Mouse (Mus musculus) gastrocnemius, postnatal 10 days (tissue): ENCODE measurements around the gene Wars2. TPM values are rescaled to one million over a fixed set of nuclear protein-coding genes. Genes with fewer than 3 reads are reported as not detected.

Experiments
- DNase-seq: peaks from one replicate; pipeline ENCODE4 v3.0.0; 2021; ENCODE audit warnings: mixed read lengths
- total RNA-seq, 2 experiments: library from RNA; stranded (reverse); gene quantifications; 2 replicates each; pipeline ENCODE4 v1.2.3; 2021

The Wars2 gene
- total RNA-seq, 2 experiments from 2014 or later, result 5.1 to 7.2 TPM

DNA sequence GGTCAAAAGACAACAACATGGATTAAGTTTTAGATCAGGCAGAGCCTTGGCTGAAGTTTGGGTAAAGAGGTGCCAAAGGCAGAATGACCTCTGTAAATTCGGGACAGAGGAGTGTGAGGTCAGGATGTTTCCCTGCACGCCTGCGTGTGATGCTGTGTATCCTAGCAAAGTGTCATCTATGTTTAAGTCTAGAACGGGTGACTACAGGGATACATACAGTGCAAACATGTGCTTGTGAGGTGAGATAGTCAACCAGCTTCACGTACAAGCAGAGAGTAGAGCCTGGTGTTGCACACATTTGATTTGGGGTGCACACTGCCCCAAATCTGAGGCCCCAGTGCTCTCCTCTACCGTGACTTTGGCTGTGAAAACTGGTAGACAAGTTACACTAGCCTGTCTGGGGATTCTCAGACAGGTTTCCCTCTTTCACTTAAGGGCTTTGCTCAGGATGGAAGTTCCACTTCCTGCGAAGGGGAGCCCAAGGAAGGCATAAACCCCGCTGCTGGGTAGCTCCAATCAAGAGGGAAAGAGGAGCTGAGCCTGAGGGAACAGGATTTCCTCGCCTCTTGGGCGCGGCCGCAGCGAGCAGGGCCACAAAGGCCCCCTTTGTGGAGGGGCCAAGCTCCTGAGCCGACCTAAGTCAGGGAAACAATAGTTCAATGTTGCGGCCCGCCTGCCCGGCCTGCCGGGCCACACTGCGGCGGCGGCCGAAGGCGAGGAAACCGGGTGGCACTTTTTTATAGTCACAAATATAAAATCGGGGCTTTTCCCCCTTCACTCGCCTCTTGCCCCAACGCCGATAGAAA lies 107.3 kb downstream of the Wars2 start:
- no peak for DNase-seq

DNA sequence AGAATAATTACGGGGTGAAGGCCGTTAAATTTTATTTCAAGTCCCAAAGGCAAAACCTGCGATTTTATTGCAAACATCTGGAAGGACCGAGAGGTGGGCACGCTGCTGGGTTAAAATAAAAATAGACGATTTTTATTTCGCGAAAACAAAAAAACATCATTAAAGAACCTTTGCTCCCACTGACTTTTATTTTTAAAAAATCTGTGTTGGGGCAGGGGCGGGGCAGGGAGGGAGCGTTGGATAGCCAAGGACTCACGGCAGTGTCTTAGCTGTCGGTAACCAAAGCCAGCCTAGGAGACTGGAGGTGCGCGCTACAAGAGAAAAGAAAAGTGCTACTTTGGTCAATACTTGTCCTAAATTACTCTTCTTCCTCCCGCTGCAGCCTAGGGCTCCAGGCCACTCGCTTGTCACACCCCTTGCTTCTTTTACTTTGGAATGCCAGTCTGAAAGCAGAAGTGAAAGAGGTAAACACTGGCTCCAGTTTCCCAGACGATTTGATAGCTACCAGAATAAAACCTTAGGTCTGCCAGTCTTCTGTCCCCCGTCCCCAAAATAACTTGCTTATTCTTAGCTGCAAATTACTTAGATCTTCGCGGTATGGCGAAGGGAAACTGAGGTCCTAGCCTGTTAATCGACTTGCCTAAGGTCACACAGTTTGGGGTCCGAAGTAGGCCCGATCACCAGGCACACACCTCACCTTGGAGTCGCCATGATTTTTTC lies 108.1 kb downstream of the Wars2 start:
- DNase-seq, result no peak

DNA sequence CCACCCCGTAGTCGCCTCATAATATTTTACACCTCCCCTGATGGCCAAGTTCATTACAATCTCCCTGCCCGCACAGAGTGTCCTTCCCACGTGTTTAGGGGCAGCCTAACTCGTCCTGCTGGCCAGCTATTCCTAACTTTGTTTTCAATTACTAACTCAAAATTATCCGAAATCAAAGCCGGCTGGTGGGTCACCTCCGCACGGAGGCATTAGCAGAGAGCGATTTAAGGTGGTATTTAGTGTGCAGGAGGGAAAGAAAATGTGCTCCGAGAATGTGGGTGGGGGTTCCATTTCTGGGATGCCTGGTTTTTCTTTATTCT lies 108.6 kb downstream of the Wars2 start:
- DNase-seq, result no peak

DNA sequence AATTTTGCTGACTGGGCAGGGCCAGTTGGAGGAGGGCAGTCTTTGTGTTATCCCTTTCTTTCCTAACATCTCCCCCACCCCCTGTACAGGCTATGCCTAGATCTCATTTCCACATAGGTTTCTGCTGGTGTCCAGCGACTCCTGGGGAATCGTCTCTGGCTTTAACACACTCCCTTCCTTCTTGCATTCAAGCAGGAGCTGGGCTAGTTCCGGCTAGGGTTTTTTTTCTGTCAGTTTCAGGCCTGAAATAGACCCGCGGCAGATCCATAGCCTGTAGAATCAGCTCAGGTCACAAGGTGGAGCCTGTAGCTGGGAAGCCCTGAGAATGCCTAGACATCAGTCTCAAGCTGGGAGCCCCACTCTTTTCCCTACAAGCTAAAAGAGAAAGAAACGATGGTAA lies 109.0 kb downstream of the Wars2 start:
- DNase-seq, result no peak

DNA sequence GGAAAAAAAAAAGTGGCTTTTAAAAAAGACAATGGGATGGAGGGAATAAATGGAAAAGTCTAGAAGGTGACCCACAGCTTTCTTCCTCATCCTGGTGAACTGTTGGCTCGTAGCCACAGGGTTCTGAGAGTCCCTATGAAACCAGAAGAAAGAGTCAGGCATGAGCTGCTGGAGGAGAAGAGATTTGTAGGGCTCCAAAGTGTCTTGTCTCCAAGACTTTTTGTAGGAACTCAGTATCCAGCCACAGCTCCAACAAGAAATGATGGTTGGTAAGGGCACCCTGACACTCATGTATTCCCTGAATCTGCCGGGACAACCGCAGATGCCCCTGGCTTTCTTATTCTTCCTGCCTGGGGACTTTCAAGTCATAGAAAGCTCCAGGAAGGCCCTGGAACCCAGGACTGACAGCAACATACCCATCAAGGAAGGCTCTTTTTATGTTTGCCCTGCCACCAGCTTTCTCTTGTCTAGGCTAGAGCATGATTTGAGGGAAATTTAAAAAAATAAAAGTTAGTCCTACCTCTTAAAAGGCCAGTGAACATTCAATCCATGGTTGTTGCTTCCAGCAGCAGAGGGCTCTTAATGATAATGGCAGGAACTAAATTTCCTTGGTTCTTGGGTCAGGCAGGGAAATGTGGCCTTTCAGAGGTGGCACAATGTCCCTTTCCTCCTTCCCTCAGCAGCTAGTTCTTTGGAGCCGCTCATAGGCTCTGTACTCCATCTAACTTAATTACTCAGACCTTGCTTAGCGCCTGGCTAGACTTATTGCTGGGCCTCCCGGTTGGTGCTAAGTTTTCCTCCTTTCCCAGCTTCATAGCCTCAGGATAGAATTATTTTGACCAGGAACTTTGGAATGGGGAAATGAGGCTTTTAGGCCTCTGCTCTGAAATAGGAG lies 110.7 kb downstream of the Wars2 start:
- DNase-seq, result no peak

DNA sequence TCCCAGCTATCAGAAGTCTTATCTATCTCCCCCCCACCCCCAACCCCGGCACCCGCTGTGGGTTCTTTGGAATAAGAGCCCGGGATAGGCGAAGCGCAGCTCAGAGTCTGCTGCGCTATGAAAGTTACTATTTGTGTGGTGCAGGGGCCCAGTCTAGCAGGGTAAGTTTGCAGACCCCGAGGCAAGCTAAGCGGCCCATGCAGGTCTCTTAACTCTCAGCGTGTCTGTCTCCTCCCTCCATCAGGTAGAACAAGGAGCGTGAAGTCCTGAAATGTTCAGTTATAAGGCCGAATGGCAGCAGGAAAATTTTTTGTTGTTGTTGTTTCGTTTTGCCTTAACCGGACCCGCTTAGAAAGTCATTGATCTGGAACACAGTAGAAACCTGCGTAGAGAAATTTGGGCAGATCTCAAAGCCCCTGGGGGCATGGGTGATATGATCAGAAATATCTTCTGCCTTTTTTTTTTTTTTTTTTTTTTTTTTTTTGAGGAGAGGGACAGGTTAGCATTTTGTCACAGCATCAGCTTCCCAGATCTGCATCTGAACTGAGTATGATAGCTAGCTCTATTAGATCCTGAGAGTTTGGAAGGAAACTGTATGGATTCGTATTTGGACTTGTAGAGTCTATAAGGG lies 111.7 kb downstream of the Wars2 start:
- no peak for DNase-seq

DNA sequence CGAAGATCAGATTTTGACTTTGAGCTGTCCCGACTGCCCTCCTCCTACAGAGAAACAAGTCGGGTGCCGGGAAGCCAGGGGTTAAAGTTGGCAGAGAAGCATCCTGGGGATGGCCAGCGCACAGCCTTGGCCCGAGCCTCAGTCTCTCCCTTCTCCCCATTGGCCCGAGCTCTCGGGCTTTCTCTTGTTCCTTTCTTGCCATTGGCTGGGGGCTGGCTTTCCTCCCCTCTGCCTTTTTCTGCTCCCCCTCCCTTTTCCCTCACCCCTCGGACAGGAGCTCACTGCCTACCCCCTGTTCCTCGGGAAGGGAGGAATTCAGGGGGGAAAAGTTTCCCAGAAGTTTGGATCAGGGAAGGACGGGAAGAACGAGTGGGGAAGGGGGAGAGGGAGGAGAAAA lies 112.2 kb downstream of the Wars2 start:
- DNase-seq, result peak; percentile 68

DNA sequence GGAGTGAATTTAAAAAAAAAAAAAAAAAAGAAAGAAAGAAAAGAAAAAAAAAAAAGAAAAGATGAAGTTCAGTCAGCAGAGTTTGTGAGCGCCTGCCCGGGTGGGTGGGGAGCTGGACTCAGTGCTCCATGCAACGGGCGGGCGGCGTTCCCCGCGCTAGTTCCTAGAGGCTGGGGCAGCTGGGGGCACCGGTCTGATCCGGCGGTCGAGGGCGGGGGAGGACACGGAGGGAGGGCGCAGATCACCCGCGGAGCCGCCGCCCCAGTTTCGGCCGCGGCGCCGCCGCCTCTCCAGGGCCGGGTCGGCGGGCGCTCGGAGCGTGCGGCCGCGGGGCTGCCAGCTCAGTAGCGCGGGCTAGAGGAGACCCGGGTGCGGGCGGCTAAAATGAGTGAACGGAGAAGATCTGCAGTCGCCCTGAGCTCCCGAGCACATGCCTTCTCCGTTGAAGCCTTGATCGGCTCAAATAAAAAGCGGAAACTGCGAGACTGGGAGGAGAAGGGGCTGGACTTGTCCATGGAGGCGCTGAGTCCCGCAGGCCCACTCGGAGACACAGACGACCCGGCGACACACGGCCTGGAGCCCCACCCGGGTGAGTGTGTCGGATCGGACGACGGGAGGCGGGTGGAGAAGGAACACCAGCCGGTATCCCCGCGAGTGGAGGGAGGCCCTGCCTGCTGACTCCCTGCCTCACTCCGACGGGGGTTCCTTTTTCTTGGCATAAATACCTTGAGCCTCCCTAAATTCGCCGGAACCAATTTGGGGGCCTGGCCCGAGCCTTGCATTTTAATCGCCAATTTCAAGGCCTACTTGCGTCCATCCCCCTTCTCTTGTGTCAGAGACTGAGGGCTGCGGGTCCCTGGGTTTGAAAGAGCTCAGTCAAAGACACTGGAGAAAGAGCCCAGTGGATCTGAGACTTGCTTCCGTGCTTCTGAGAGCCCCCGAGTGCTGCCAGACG lies 112.9 kb downstream of the Wars2 start:
- peak; percentile 82 for DNase-seq

DNA sequence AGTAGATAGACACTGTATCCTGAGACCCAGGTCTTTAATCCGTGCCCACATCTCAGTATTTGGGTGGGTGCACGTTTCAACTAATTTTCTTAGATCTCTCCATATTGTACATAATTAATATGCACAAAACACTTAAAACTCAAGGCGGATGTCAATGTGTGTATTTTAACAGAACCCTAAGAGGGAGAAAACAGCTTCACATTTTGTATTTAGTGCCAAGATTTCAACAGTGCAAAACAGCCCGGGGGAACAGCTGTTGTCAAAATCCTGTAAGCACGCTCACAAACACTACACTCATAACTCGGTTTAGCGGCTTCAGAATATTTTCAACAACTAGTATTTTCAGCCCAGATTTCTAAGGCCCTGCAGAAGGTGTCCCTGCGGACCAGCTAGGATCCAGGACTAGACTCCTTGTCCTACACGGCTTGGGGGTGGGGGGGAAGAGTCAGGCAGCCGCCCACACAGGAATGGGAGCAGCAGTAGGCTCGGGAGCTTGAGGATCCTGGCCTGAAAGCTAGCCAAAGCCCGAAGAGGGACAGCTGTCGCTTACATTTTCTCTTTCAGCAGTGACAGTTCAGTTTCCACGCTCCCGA lies 113.8 kb downstream of the Wars2 start:
- DNase-seq, result peak; percentile 55

DNA sequence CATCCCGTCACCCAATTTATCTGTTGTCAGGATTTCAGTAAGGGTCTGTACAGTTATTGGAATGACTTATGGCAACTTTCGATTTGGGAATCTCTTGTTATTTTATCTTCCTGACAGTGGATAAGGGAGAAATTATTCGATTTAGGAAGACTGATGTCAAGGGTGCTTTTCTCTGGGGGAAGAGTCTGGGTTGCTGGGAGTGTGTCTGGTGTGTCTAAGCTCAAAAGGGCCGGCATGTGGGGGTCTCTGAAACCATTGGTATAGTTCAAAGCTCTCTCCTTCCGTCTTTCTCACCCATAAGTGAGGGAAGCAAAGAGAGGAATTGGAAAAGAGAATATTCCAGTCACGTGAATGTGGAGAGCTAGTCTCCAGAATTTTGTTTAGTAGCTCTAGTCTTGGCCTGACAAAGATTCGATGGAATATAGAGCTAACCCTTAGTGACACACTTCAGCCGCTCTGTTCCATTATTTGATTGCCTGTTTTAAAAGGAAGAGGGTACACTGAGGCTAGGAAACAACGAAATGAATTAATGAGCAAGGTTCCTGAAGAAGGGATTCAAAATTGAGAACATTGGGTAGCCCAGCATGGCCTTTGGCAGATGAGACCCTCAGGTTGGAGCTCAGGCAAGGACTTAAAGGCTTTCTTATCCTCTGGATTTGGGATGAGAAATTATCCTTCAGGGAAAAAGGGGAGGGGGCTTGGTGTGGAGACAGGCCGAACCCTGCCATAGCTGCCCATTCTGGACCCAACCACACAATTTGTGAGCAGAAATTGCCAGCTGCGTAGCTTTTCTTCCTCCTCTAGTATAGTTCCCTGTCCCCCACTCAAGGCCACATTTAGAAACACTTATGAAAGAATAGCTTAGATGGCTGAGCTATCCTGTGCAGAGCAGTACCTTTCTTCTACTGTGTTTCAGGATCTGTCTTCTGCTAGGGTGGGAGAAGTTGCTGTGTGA lies 114.8 kb downstream of the Wars2 start:
- DNase-seq, result no peak

DNA sequence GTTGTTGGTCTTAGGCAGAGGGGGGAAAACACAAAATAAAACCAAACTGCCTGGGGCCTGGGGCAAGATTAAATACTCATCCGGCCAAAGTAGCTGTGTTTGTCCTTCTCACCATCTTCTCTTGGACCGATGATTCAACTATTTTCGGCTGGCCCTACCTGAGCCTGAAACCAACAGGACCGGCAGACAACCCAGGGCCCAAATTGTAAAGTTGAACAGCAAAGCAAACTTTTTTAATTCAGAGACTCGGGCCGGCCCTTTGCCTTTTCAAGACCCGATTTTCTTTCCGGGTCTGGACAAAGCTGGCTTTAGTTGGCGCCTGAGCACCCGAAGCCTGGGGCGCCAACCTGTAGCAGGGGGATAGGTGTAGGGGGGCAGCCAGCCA lies 115.5 kb downstream of the Wars2 start:
- DNase-seq, result no peak

DNA sequence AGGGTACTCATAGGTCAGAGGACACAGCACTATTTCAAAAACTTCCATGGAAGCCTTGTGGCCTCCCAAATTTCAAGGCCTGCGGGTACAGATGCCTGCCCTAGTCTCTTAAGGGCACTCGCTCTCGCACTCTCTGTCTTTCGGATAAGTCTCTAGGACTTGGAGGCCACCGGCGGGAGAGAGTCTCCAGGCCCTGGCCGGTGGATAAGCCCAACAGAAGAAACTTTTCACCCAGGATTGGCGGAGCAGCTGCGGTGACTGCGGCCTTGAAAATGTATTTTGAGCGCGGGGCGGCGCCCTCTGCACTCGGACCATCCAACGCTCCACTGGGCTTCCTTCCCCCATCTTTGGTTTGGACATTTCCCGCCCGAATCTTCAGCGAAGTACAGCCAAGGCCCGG lies 115.9 kb downstream of the Wars2 start:
- no peak for DNase-seq

DNA sequence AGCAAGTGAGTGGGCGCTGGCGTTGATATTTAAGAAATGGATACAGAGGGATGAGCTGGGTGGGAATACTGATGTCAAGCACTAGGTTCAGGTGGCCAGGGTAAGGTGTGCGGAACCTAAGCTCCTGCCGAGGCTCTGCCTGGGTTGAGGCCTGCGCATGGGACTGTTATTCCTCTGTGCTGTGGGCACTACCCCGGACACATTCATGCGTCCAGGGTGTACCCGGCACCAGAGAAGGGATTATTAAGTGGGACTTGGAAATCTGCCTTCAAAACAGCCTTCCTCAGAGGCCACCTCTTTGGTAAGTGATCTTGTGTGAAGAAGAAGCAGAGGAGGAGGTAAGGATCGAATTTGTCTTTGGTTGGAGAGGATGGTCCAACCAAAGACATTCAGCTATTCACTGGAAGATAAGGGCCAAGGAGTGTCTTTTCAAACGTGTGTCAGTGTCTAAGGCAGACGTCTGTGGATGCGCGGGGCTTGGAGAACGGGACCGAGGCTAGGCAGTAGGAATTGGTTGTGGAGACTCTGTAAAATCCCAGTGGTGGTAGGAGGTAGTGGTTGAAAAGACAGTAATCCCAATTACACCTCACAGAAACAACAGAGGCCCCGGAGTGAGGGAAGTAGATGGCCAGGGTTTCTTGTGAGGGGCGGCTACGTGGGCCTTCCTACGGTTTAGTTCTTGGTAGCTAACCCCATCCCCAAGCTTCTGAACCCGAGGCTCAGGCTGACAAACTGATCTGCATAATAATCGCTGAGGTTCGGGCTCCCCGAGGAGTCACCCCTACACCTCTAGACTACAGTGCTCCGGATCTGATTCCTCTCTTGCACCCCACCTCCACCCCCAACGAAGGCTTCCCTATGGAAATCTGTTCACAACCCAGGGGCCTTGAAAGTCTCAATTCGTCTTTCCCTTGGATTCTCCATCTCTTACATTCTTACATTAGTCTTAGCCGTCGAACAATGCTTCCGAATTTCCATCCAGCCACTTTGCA lies 117.0 kb downstream of the Wars2 start:
- no peak for DNase-seq

DNA sequence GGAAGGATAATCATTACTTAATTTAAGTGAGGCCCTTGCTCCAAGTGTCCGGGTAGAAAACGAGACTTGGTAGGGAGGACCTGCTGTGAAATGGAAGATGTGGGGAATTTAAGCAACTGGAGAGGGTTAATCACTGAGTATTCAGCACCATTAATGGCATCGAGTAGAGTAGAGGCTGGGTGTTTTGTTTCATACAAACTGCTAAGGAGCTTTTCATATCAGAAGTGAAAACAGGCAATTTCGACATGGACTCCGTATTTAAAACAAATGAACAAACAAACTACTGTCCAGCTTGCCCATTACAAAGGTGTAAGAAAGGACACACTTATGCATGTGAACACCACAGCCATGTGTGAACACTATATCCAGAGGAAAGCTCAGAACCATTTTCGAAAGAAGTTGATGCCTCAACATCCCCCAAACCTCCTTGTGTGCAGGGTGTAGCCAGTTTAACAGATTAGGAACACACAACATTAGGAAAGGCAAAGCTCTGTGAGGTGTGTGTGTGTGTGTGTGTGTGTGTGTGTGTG lies 118.9 kb downstream of the Wars2 start:
- DNase-seq, result no peak

DNA sequence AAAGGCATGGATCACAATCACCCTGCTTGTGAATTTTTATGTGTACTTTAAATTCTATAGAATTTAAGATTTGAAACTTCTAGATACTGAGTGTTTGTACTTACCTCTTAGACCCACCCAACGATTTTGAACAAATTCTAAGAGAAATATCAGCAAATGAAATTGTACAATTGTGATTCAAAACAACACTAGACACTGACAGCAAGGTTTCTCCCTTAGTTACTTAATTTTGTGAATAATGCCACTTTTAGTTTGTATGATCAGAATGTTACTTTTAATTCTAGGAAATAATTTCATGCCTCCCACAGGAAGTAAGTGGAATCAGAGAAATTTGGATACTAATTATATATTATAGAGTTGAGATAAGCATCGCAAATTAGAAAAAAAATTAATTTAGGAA lies 119.5 kb downstream of the Wars2 start:
- no peak for DNase-seq

DNA sequence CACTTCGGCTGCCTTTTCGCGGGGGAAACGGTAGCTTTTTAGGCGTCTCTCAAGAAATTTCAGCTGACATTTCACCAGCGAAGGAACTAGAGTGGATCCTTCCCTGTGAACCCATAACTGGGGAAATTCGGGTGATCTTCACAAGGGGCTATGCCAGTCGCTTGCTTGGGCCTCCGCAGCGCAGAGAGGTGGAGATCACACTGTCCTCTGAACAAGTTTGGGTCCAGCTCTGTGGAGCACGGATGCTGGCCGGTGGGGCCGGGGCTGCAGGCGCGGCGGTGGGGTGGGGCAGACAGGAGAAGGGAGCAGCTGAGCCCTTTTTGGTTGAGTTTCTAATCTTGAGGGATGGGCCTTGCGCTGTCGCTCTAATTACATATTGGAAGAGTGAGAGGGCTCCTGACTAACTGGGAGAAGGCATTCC lies 120.5 kb downstream of the Wars2 start:
- DNase-seq, result no peak

DNA sequence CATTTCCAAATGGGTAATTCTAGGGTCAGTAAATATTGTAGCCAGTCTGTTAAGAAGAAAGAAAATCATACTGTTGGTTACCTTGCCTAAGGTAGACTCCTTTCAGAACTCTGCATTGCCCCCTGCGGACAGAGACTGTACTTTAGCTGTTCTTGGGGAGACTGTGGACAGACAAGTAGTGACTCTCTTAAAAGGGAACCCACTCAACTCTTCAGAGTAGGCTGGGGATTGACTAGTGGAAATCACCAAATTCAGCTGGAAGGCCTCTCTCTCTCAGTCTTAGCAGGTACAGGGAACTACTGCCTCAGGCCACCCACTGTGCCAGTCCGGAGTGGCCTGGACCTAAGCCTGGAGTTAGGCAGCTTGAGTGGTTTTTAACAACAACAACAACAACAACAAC lies 121.1 kb downstream of the Wars2 start:
- no peak for DNase-seq

DNA sequence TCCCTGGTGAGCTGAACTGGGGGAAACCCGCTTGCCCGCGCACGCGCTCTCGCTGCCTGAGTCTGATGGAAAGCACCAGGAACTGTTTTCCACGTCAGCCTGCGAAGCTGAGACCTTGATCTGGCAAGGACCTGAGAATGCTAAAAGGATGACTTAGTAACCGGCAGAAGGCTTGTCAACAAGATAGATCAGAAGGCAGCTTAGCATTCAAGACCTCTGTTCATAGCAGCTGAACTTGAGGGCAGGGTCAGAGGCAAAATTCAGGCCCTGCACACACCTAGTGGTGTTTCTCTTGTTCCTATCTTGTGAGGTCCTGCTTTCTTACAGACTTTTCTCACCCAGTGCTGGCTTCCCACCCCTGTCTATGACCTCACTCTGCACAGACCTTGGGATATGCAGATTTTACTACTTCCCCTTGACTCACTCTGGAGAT lies 122.6 kb downstream of the Wars2 start:
- DNase-seq, result no peak
